ENCODE assay signal across 7 mouse cellular contexts in genomic region chr2:180967010-180967763, GRCm38 (mm10). TPM values are rescaled to one million over a fixed set of nuclear protein-coding genes. Genes with fewer than 3 reads are reported as not detected.
A peak's percentile ranks its signal among the peaks of the same experiment; 100 is the strongest.
DNase-seq lines count a peak whose midpoint lies in the region; ATAC-seq lines count a peak whose summit lies in the region.

Gene Arfgap1, plus strand, starts transcription at chr2:180967225.

- peak; percentile 85 for ATAC-seq in embryonic facial prominence, embryonic 12.5 days (ENCODE audit: insufficient number of reproducible peaks, insufficient read depth, low FRiP score, low TSS enrichment)
- peak; percentile 86 for ATAC-seq in limb, embryonic 11.5 days (ENCODE audit: insufficient number of reproducible peaks, low FRiP score, low TSS enrichment, low read depth)
- peak; percentile 87 for ATAC-seq in midbrain, embryonic 14.5 days (ENCODE audit: low FRiP score, low TSS enrichment)

- H3K36me3 ChIP-seq in embryonic facial prominence, embryonic 12.5 days, result peaks cover 26% of the 10 kb centered on the region
- peaks cover 12% of the 10 kb centered on the region for H3K36me3 ChIP-seq in limb, embryonic 11.5 days (ENCODE audit: control insufficient read depth, insufficient read depth, low read length)
- peaks cover 17% of the 10 kb centered on the region for H3K36me3 ChIP-seq in midbrain, embryonic 14.5 days (ENCODE audit: control insufficient read depth, insufficient read depth, low read length)

- WGBS in embryonic facial prominence, embryonic 12.5 days, result under 1% methylated on average over 57 of the region's 57 CpGs
- WGBS in limb, embryonic 11.5 days, result under 1% methylated on average over 57 of the region's 57 CpGs
- under 1% methylated on average over 57 of the region's 57 CpGs for WGBS in midbrain, embryonic 14.5 days

- H3K4me2 ChIP-seq in embryonic facial prominence, embryonic 12.5 days (replicated peaks), result peak within 1 kb of the TSS; percentile 83
- peak within 1 kb of the TSS; percentile 82 for H3K4me2 ChIP-seq in limb, embryonic 11.5 days (ENCODE audit: low read depth, severe bottlenecking)
- H3K4me2 ChIP-seq in midbrain, embryonic 14.5 days (ENCODE audit: low read length), result peak within 1 kb of the TSS; percentile 87

- no peaks in the 10 kb centered on the region for H3K9me3 ChIP-seq in embryonic facial prominence, embryonic 12.5 days
- no peaks in the 10 kb centered on the region for H3K9me3 ChIP-seq in limb, embryonic 11.5 days (ENCODE audit: control insufficient read depth, low read length)
- H3K9me3 ChIP-seq in midbrain, embryonic 14.5 days (ENCODE audit: control insufficient read depth, low read length), result no peaks in the 10 kb centered on the region

- peaks cover 12% of the 10 kb centered on the region; the same call in 1 of the 2 replicates for H3K4me1 ChIP-seq in embryonic facial prominence, embryonic 12.5 days
- H3K4me1 ChIP-seq in limb, embryonic 11.5 days (ENCODE audit: control insufficient read depth, insufficient read depth, low read length), result no peaks in the 10 kb centered on the region
- H3K4me1 ChIP-seq in midbrain, embryonic 14.5 days (ENCODE audit: control insufficient read depth, insufficient read depth, low read length), result peaks cover 10% of the 10 kb centered on the region

- DNase-seq in adrenal gland, postnatal 25 days, result peak; percentile 93
- peak; percentile 99 for DNase-seq in heart, adult 11 months
- peak; percentile 93 for DNase-seq in kidney, adult 18-20 months
- DNase-seq in limb, embryonic 11.5 days (ENCODE audit: low spot score), result peak; percentile 90
- DNase-seq in midbrain, embryonic 14.5 days, result peak; percentile 95
- peak; percentile 77 to 84 for DNase-seq in spleen, adult 18-20 months

- H3K4me3 ChIP-seq in embryonic facial prominence, embryonic 12.5 days, result peak within 1 kb of the TSS; percentile 76
- H3K4me3 ChIP-seq in limb, embryonic 11.5 days (ENCODE audit: low read depth, low read length), result peak within 1 kb of the TSS; percentile 94
- peak within 1 kb of the TSS; percentile 76 for H3K4me3 ChIP-seq in midbrain, embryonic 14.5 days (replicated peaks; ENCODE audit: low read depth, low read length)

- H3K27ac ChIP-seq in embryonic facial prominence, embryonic 12.5 days, result peak within 1 kb of the TSS; percentile 77
- no peak within 1 kb of the TSS for H3K27ac ChIP-seq in limb, embryonic 11.5 days (replicated peaks; ENCODE audit: low read depth, low read length)
- peak within 1 kb of the TSS; percentile 80 for H3K27ac ChIP-seq in midbrain, embryonic 14.5 days (replicated peaks; ENCODE audit: low read depth, low read length)

- H3K9ac ChIP-seq in embryonic facial prominence, embryonic 12.5 days, result peak within 1 kb of the TSS; percentile 87
- H3K9ac ChIP-seq in limb, embryonic 11.5 days (ENCODE audit: low read length), result peak within 1 kb of the TSS; percentile 89
- peak within 1 kb of the TSS; percentile 88 for H3K9ac ChIP-seq in midbrain, embryonic 14.5 days (replicated peaks; ENCODE audit: low read length)

- no peaks in the 10 kb centered on the region for H3K27me3 ChIP-seq in embryonic facial prominence, embryonic 12.5 days
- H3K27me3 ChIP-seq in limb, embryonic 11.5 days (ENCODE audit: control insufficient read depth, insufficient read depth, low read length), result no peaks in the 10 kb centered on the region
- H3K27me3 ChIP-seq in midbrain, embryonic 14.5 days (ENCODE audit: control insufficient read depth, insufficient read depth, low read length), result no peaks in the 10 kb centered on the region

RNA-seq across cellular contexts. Expression of gene Arfgap1, which starts in this region (rescaled TPM):
- total RNA-seq in adrenal gland, postnatal 25 days (2021), result 48.6 and 65.6 TPM in 2 replicates
- polyA plus RNA-seq in embryonic facial prominence, embryonic 12.5 days (2016; fragmentation: Nextera tagmentation; extraction: Ambion mirVana), result 113 and 116 TPM in 2 replicates
- polyA plus RNA-seq in limb, embryonic 11.5 days (2014; fragmentation: Nextera tagmentation; extraction: Ambion mirVana), result 60.4 and 69.3 TPM in 2 replicates
- 86.6 and 92.4 TPM in 2 replicates for polyA plus RNA-seq in midbrain, embryonic 14.5 days (2014; fragmentation: Nextera tagmentation; extraction: Ambion mirVana)
